Mouse (Mus musculus) ES-E14 (cell line): ENCODE measurements around the gene Fermt3. TPM values are rescaled to one million over a fixed set of nuclear protein-coding genes. Genes with fewer than 3 reads are reported as not detected.

Source experiments
- DNase-seq: peaks from one replicate; pipeline ENCODE4 v3.0.0-alpha.2; 2013; ENCODE audit warnings: low read depth, low spot score
- H3K27ac ChIP-seq: 2 replicates; pipeline ENCODE4 v1.5.1; 2012; ENCODE audit warnings: low read depth, mild to moderate bottlenecking, low read length, moderate library complexity, mixed read lengths; ENCODE audit not compliant: poor library complexity, insufficient read depth, severe bottlenecking
- H3K36me3 ChIP-seq: 2 replicates; pipeline ENCODE4 v1.6.1; 2012; ENCODE audit warnings: mild to moderate bottlenecking, low read length, moderate library complexity, mixed read lengths; ENCODE audit not compliant: control insufficient read depth, poor library complexity, insufficient read depth, severe bottlenecking
- H3K4me1 ChIP-seq, 2 experiments: fragments of 150-350 bp in 1 of 2; sonication (generic) in 1 of 2; 2 replicates each; pipeline ENCODE4 v1.6.1; 2012; ENCODE audit warnings: low read length in 2 of 2, mild to moderate bottlenecking in 1 of 2, mixed read lengths in 1 of 2; ENCODE audit not compliant: control insufficient read depth in 2 of 2, insufficient read depth in 2 of 2, poor library complexity in 1 of 2
- H3K4me3 ChIP-seq, 2 experiments: fragments of 150-350 bp in 1 of 2; sonication (generic) in 1 of 2; 2 replicates each; pipeline ENCODE4 v1.5.1; 2012; ENCODE audit warnings: low read length in 2 of 2, low read depth in 1 of 2, mild to moderate bottlenecking in 1 of 2, mixed read lengths in 1 of 2; ENCODE audit not compliant: insufficient read depth in 1 of 2, poor library complexity in 1 of 2, severe bottlenecking in 1 of 2
- H3K9ac ChIP-seq: 2 replicates; pipeline ENCODE4 v1.6.1; 2012; ENCODE audit warnings: low read depth, mild to moderate bottlenecking, low read length, mixed read lengths; ENCODE audit not compliant: poor library complexity, insufficient read depth, severe bottlenecking
- H3K9me3 ChIP-seq: fragments of 150-350 bp; sonication (generic); 2 replicates; pipeline ENCODE4 v1.6.1; 2012; ENCODE audit warnings: low read depth, mild to moderate bottlenecking, low read length; ENCODE audit not compliant: control insufficient read depth, insufficient read depth
- CHD2 ChIP-seq: IDR thresholded peaks from 2 replicates; pipeline ENCODE4 v1.6.1; 2014; ENCODE audit warnings: mild to moderate bottlenecking, low read depth, low read length, inconsistent platforms
- HCFC1 ChIP-seq: IDR thresholded peaks from 2 replicates; pipeline ENCODE4 v1.6.1; 2012; ENCODE audit warnings: low read length, inconsistent platforms, borderline replicate concordance; ENCODE audit not compliant: insufficient read depth
- MAFK ChIP-seq: IDR thresholded peaks from 2 replicates; pipeline ENCODE4 v1.6.1; 2014; ENCODE audit warnings: mild to moderate bottlenecking, low read depth, low read length, inconsistent platforms; ENCODE audit not compliant: insufficient read depth
- ZC3H11A ChIP-seq: IDR thresholded peaks from 2 replicates; pipeline ENCODE4 v1.6.1; 2012; ENCODE audit warnings: low read depth, mild to moderate bottlenecking, inconsistent platforms, low read length, borderline replicate concordance
- ZNF384 ChIP-seq: IDR thresholded peaks from 2 replicates; pipeline ENCODE4 v1.6.1; 2012; ENCODE audit warnings: low read depth, low read length, inconsistent platforms
- in situ Hi-C, 2 experiments: fragments of 600-800 bp; cut with MboI; formaldehyde crosslinking; loops; one replicate each; pipeline ENCODE4 v1.15.1; 2025; ENCODE audit warnings: low sequenced_read_pairs in 2 of 2, inconsistent platforms in 1 of 2; ENCODE audit not compliant: unreplicated experiment in 2 of 2
- total RNA-seq: library from RNA; depleted of rRNA; stranded (reverse); fragments of 300-350 nt; gene quantifications from 2 replicates; pipeline ENCODE4 v1.2.3, GENCODE M21; 2012

Fermt3 gene
- total RNA-seq, 1 experiment = 2.6 TPM

DNA sequence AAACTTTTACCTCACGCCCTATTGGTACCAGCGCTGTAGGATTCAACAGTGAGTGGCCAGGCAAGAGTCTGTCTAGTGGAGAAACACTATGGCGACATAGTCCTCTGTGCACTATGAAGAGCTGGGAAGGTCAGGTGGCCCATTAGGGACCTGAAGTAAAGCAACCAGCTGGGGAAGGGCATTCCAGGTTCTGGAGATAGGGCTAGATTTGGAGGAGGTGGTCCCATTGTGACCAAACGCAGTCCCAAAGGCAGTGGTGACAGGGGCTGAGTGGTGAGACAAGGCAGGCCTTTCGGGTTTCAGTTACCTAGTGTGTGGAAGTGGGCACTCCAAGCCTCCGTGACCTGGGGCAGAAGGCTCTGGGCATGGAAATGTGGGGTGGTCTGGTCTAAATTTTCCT, 39.3 kb upstream of the Fermt3 start:
- DNase-seq = no peak
- peaks cover 6 to 18% of the 10 kb centered on the region in 2 experiments; a peak in 2 of 4 replicates for H3K4me1 ChIP-seq
- peak overlapping the region; percentile 9 to 97; a peak in 1 of 4 replicates for H3K4me3 ChIP-seq
- no peak overlapping the region for H3K9ac ChIP-seq
- no peak for TF ChIP-seq MAFK
- no peak for TF ChIP-seq ZNF384
- no peak for TF ChIP-seq HCFC1
- TF ChIP-seq ZC3H11A = no peak
- no peak for TF ChIP-seq CHD2
- H3K27ac ChIP-seq = no peak overlapping the region
- in situ Hi-C loops = loop anchor here in 1 of 2 experiments (10.0 kb wide), 1 partner anchor 286 kb away; the partner anchor contains the start of gene Mark2
- H3K36me3 ChIP-seq = no peaks in the 10 kb centered on the region
- H3K9me3 ChIP-seq = no peaks in the 10 kb centered on the region

DNA sequence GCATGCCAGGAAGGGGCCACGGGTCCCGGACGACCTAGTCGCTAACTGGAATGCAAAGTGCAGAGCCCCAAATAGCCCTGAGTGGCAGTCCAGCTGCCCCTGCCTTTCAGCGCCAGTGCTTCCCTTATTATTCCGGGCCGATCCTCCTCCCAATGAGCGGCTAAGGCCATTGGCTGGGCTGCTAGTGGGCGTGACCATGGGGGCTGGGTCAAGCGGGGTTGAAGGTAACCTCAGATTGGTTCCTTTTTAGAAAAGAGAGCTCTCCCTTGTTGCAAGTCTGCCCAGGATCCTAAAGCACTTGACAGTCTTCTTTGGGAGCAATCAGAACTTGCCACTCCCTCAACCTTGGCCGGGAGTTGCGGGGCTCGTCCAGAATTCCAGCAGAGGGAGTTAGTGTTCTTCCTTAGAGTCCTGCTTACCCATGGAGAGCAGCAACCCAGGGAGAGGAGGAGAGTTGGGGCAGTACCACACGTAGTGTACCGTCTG, 38.5 kb upstream of the Fermt3 start:
- Histone ChIP-seq H3K9me3 (no peaks in the 10 kb centered on the region), H3K9ac (no peak overlapping the region), H3K4me1 (peaks cover 6 to 20% of the 10 kb centered on the region in 2 experiments; a peak in 2 of 4 replicates), H3K36me3 (no peaks in the 10 kb centered on the region), H3K27ac (no peak overlapping the region), H3K4me3 (peak overlapping the region; percentile 82 to 97; a peak in 3 of 4 replicates)
- TF ChIP-seq MAFK (0 out of 2 replicates have a peak, but pooled peaks have one; percentile 2), ZC3H11A (peak; percentile 30; the same call in 1 of the 2 replicates), HCFC1 (peak; percentile 31; the same call in 1 of the 2 replicates), CHD2 (no peak)
- in situ Hi-C loops = loop anchor here in 1 of 2 experiments (10.0 kb wide), 1 partner anchor 287 kb away; the partner anchor contains the start of gene Mark2
- peak; percentile 93 for DNase-seq

DNA sequence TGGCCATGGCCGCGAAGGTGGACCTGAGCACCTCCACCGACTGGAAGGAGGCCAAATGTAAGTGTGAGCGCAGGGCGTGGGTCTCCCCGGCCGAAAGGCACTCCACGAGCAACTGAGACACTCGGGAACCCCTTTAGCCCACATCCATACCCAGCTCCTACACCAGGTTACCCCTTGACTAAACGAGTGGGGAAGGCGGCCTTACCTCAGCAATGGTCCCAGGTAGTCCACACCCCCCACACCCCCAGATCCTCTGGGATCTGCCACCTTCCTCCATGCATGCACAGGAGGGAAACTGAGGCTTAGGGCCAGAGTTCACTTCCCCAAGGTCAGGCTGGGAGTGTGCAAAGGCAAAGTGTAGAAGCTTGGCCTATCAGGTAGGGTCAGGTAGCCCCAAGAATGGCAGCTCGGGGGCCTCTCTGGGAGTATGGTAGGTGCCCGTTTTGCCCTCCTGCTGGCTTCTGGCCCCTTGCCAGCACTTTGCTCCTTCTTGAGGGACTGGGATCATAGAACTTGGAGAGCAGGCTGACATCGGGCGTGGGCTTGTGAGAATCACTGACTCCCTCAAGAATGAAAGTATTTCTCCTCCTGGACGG, 38.0 kb upstream of the Fermt3 start:
- Histone ChIP-seq H3K36me3 (no peaks in the 10 kb centered on the region), H3K9ac (peak overlapping the region; percentile 60), H3K27ac (no peak overlapping the region), H3K9me3 (no peaks in the 10 kb centered on the region), H3K4me1 (peaks cover 6 to 20% of the 10 kb centered on the region in 2 experiments; a peak in 2 of 4 replicates), H3K4me3 (peak overlapping the region; percentile 82 to 97)
- in situ Hi-C loops = loop anchor here in 1 of 2 experiments (10.0 kb wide), 1 partner anchor 288 kb away; the partner anchor contains the start of gene Mark2
- DNase-seq = no peak
- TF ChIP-seq CHD2 = no peak
- TF ChIP-seq ZC3H11A = no peak
- TF ChIP-seq HCFC1 = no peak
- TF ChIP-seq ZNF384 = no peak
- no peak for TF ChIP-seq MAFK

DNA sequence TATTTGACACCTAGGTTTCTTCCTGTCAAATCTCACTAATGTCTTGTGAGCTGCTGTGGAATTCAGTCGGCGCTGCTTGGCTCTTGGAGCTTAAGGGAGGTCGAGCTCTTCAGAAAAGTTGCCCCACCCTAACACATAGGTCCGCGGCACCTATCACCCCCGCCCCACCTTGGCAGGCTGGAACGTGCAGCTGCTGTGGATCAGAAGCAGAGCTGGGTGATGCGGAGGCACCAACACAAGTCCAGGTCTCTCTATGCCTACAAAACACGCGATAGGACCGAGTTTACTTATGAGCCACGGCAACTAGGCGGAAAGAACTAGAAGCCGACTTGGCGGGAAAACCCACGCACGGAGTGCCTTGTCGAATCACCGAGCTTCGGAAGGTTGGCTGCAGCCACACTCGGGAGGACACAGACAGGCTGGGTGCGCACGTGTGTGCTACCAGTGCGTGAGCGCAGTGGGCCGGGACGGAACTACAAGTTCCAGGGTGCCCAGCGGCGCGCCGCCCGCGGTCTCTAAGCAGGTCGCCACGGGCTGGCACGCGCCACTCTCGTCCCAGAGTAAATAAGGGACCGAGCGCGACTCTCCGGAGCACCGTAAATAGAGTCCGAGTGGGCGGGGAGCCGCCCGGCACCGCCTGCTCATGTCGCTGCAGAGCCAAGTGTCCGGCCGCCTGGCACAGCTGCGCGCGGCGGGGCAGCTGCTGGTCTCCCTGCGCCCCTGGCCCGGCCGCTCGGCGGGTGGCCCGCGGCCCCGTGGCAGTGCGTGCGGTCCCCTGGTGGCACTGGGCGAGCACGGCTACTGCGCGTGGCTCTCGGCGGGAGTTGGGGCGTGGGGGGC, 37.2 kb upstream of the Fermt3 start, which contains the start of gene Macrod1:
Macrod1 (plus strand) TSS at position 563 of the 840 bp plus-strand sequence.
- Histone ChIP-seq H3K4me3 (peak within 1 kb of the TSS; percentile 82 to 97), H3K9me3 (no peaks in the 10 kb centered on the region), H3K36me3 (no peaks in the 10 kb centered on the region), H3K27ac (no peak within 1 kb of the TSS), H3K9ac (peak within 1 kb of the TSS; percentile 60), H3K4me1 (peaks cover 6 to 20% of the 10 kb centered on the region in 2 experiments; a peak in 2 of 4 replicates)
- DNase-seq = no peak
- in situ Hi-C loops = loop anchor here in 1 of 2 experiments (10.0 kb wide), 1 partner anchor 288 kb away; the partner anchor contains the start of gene Mark2
- TF ChIP-seq ZNF384 = no peak
- TF ChIP-seq MAFK = no peak
- TF ChIP-seq HCFC1 = peak; percentile 90
- TF ChIP-seq CHD2 = peak; percentile 45; the same call in 1 of the 2 replicates
- TF ChIP-seq ZC3H11A = no peak
